Mouse (Mus musculus) adrenal gland, postnatal 25 days (tissue): ENCODE measurements at regions not wholly inside any gene's neighbourhood (a gene's known extent, or its start where the extent isn't known, plus 50 kb on each side); places are given as distances from the start of the nearest gene placed in this dataset.
A peak's percentile ranks its signal among the peaks of the same experiment; 100 is the strongest.

Source experiments
- DNase-seq: peaks from one replicate; pipeline ENCODE4 v3.0.0; 2021; ENCODE audit warnings: mixed read lengths

GRCm38 (mm10) chr9:31794911-31795310 lies 118.4 kb downstream of the Barx2 start:
- DNase-seq, result no peak

- DNase-seq, result no peak
These were observed 137.3 kb downstream of the Barx2 start for GRCm38 (mm10) chr9:31775956-31776355.

GRCm38 (mm10) chr9:31765401-31765800 lies 147.9 kb downstream of the Barx2 start:
- DNase-seq, result no peak

GRCm38 (mm10) chr9:31757894-31758561 lies 155.2 kb downstream of the Barx2 start:
- DNase-seq, result no peak

GRCm38 (mm10) chr9:31730443-31730842 lies 182.8 kb downstream of the Barx2 start:
- DNase-seq, result no peak

GRCm38 (mm10) chr9:31719309-31719708 lies 194.0 kb downstream of the Barx2 start:
- no peak for DNase-seq

GRCm38 (mm10) chr9:31710022-31710421 lies 203.2 kb downstream of the Barx2 start:
- no peak for DNase-seq

GRCm38 (mm10) chr9:31706688-31707087 lies 206.6 kb downstream of the Barx2 start:
- no peak for DNase-seq

GRCm38 (mm10) chr9:31690921-31691475 lies 222.3 kb downstream of the Barx2 start:
- peak; percentile 20 for DNase-seq

GRCm38 (mm10) chr9:31688398-31688705 lies 224.1 kb upstream of the Tmem45b start:
- no peak for DNase-seq

- DNase-seq, result peak; percentile 49
These were observed 223.6 kb upstream of the Tmem45b start for GRCm38 (mm10) chr9:31687686-31688397.

- DNase-seq, result no peak
These were observed 222.2 kb upstream of the Tmem45b start for GRCm38 (mm10) chr9:31686466-31686865.

GRCm38 (mm10) chr9:31684812-31685188 lies 220.5 kb upstream of the Tmem45b start:
- no peak for DNase-seq

- no peak for DNase-seq
These were observed 220.0 kb upstream of the Tmem45b start for GRCm38 (mm10) chr9:31684099-31684811.

GRCm38 (mm10) chr9:31683302-31684081 lies 219.2 kb upstream of the Tmem45b start:
- DNase-seq, result no peak

GRCm38 (mm10) chr9:31682893-31683292 lies 218.6 kb upstream of the Tmem45b start:
- DNase-seq, result no peak

- no peak for DNase-seq
These were observed 212.9 kb upstream of the Tmem45b start for GRCm38 (mm10) chr9:31677150-31677549.

- no peak for DNase-seq
These were observed 194.8 kb upstream of the Tmem45b start for GRCm38 (mm10) chr9:31659026-31659425.

- no peak for DNase-seq
These were observed 193.3 kb upstream of the Tmem45b start for GRCm38 (mm10) chr9:31657612-31658011.

GRCm38 (mm10) chr9:31656676-31657075 lies 192.4 kb upstream of the Tmem45b start:
- DNase-seq, result peak; percentile 42

- no peak for DNase-seq
These were observed 190.5 kb upstream of the Tmem45b start for GRCm38 (mm10) chr9:31654747-31655146.

- no peak for DNase-seq
These were observed 190.0 kb upstream of the Tmem45b start for GRCm38 (mm10) chr9:31654213-31654612.
